Mouse (Mus musculus) CD4-positive, CD25-positive, alpha-beta regulatory T cell, adult 4 months (primary cell): ENCODE results near the gene Fbxl19. TPM values are rescaled to one million over a fixed set of nuclear protein-coding genes. Genes with fewer than 3 reads are reported as not detected.

Experiments
- ATAC-seq: one replicate; pipeline ENCODE4 v1.8.0; 2017
- polyA plus RNA-seq, 2 experiments: library from polyadenylated mRNA; unstranded; fragments of 100-300 nt; shearing (Covaris generic); gene quantifications; one replicate each; pipeline ENCODE4 v1.2.1; 2017

The Fbxl19 gene
- under 1 TPM; 0.12 to 0.62 TPM for polyA plus RNA-seq

DNA sequence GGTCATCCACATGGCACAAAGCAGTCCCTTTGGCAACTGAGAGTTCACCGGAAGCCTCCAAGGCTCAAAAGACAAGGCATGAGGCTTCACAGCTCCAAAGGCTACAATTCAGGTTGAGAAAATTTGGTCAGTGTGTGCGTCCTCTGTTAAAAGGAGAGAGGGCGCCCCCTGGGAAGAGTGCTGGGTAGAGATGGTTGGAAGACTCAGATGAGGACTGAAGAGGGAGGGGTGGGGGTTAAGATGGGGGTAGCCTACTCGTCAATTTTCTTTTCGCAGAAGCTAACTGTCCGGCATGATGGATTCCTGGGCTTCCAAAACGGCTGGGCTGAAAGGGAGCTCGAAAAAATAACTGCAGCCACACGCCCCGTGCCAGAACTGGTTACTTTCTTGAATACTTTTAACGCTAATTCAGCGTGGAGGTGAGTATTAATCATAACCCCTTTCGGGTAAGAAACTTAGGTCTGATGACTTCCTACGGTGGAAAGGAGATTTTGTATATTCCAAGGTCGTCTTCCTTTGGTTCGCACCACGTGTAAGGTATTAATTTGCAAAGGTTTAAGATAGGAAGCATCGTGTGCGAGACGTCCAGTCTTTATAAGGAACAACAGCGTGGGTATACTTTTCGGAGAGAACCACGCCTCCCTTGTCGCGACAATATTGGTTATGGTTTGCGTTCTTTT, at the start of gene Fbxl19:
Fbxl19 (plus strand) TSS at position 178 of the 680 bp plus-strand sequence.
- ATAC-seq: peak; percentile 6

- ATAC-seq: no peak
Observed at GRCm38 (mm10) chr7:127698986-127699385, 45.4 kb upstream of the Fbxl19 start.

- no peak for ATAC-seq
Observed at GRCm38 (mm10) chr7:127700712-127701331, 43.5 kb upstream of the Fbxl19 start.

DNA sequence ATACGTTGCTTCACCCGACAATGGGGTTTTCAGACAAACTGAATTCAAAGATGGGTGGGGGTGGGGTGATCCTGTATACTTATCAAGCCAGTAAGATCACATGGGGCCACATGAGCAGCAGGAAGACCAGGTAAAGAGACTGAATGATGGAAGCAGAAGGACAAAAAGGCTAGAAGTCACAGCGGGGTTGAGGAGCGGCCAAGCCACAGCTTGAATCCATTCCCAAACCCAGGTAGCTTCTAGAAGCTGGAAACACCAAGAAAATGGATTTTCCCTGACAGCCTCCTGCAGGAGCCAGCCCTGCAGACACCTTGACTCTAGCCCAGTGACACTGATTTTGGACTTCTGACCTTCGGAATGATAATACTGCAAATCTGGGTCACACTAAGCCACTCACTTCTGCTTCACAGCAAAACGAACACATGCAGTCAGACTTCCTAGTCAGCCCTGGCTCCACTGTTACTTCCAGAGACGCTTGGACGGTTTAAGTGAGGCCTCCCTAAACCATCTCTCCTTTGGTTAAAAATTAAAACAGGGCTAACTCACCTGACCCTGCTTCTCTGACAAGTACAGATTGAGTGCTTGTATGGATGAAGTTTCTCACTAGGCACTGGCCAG, 40.7 kb upstream of the Fbxl19 start:
- ATAC-seq: no peak

DNA sequence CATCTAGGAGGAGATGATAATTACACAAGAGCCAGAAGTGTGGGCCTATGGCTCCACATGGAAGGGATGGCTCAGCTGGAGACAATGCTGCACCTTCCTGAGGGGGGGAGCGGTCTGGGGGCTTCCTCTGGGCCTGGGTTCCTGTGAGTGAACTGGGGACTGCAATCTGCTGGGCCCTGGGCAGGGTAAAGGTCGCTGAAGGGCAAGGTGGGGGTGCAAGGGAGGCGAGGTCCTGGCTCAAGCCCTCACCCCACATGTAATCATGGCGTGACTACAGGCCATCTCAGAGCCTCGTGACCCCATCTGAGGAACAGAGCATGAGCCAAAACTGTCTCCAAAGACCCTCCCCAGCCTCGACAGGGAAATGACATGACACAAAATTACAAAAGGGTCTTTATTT, 39.7 kb upstream of the Fbxl19 start:
- ATAC-seq: no peak

DNA sequence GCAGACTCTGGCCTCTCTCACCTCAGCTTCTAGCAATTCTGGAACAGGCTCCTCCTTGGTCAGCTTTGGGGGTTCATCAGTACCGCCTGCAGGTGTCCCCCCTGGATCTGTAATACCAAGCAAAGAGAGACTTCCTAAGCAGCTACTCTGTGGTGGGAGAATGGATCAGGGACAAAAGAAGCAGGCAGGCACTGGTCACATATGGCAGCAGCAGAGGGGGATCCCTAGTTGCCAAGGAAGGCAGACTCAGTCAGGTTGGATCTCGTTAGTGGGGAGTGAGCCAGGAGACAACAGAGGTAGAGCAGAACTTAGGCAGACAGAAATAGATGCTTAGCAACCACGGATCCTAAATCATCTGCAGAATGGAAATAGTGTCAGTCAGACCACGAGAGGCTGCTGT, 38.6 kb upstream of the Fbxl19 start:
- no peak for ATAC-seq

DNA sequence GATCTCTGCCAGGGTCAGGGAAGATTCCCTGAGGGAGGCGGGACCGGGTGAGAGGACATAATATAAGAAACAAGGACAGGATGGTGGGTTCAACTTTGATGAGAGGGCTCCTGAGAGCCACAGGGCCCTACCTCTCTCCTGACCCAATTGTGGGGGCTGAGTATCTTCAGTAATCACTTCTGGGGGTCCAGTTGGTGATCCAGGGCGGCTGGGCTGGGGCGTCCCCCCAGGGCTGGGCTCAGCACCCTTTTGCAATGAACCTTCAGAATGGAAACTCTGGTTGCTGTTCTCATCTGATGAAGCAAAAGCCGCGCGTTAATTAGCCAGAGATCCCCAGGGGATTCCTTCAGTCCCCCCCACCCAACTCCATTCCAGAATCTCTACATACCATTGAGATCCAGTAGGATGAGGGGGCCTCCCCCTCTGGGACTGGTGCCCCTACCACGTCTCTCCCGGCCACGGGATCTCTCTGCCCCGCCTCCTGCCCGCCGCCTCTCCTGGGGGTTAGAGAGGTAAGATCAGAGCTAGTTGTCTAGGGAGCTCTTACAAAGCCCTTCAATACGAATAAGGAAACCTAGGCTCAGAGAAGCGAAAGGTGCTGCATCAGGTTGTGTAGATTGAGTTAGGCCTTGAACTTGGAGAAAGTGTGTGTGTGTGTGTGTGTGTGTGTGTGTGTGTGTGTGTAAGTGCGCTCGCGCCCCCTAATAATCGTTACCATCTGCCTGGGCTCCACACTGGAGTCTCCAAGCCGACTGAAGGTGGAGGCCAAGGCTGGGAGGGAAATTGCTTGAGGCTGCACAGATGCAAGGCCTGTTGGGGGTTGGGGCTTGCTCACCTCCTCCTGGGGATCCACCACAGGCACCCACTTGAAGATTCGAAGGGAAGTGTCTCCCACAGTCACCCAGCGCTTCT, 37.0 kb upstream of the Fbxl19 start:
- ATAC-seq: no peak

- ATAC-seq: peak; percentile 70
Observed at GRCm38 (mm10) chr7:127707957-127708206, 36.5 kb upstream of the Fbxl19 start.

DNA sequence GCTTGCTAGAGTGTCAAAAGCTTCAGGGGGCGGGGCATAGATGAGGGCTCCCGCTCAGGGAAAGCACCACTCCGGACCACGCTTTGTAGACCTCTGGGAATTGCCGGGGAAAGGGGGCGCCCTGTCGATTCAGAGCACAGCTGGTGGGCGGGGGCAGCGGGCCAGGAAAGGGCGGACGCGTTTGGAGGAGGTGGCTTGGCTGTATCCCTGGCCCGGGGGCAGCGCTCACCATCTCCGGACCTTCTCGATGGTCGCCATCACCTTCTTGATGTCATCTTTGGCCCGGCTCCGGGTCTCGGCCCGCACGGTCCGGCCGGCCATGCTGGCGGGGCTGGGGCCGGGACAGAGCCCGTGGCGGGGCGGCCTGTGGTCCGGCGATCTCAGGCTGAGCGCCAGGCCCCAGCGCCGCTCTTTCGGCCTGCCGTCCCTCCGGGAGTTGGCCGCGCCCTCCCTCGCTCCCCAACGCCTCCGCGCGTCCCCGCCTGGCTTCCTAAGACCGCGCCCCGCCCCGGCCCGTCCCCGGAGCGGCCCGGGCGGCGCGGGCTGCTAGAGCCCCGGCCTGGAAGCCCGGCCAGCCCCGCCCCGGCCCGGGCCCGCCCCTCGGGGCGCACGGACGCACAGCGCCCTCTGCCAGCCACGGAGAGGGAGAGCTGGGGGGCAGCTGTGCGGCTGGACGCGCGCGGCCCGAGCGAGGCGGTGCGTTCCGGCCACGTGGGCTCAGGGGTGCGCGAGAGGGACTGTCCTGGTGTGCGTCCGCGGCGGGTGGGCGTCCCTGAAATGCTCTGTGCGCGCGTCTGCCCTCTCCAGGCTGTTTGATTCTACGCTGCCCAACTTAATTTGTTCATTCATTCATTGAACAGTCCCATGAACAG, 35.9 kb upstream of the Fbxl19 start, which contains the start of gene Bcl7c:
Bcl7c (minus strand) TSS at position 727 of the 872 bp plus-strand sequence.
- peak; percentile 77 for ATAC-seq

DNA sequence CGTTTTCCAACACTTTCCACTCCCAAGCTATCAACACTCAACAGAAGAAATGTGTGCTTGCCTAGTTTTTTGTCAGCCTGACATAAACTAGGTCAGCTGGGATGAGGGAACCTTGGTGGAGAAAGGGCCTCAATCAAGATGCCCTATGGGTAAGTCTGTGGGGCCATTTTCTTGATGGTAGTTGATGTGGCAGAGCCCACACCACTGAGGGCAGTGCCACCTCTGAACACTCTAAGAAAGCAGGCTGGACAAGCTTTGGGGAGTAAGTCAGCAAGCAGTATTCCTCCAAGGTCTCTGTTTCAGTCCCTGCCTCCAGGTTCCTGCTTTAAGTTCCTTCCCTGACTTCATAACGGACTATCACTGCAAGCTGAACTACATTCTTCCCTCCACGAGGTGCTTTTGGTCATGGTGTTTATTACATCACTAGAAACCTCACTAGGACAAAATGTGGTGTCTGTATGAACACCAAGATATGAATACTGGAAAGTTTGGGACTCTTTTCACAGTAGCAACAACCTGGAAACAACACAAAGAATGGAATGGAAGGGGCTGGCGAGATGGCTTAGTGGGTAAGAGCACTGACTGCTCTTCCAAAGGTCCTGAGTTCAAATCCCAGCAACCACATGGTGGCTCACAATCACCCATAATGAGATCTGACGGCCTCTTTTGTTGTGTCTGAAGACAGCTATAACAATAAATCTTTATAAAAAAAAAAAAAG, 34.9 kb upstream of the Fbxl19 start:
- ATAC-seq: no peak

DNA sequence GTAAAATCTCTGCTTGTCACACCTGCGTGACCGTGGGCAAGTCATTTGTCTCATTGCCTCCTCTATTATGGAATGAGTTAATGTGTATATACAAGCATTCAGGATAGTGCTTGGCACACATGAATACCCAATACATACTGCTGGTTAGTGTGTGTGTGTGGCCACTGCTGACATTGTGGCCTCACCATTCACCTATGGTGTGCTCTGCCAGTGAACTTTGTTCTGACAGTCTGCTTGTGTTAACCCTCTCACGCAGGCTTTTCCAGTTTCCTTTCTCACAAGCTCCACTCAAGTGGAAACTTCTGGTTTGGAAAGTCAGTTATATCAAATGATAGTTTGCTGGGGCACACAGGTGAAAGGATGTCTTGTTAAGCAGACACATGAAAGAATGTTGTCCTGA, 33.3 kb upstream of the Fbxl19 start:
- ATAC-seq: no peak

DNA sequence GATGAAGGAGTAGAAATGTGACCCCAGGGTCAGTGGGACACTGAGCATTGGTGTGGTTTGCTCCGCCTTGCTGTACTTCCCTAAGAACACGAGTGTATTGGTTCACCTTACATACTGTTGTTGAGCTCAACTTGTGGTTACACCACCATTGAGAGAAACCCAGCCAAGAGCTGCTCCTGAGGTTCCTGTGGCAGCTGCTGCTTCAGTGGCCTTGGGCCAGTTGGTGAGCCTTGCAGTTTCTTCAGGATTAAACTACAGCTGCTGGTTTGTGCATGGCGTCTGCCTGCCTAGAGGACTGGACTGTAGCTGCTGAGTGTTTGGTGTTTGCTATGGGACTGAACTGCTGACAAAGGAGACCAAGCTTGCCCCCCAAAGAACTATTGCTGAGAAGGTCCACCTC, 32.9 kb upstream of the Fbxl19 start:
- ATAC-seq: no peak

- no peak for ATAC-seq
Observed at GRCm38 (mm10) chr7:127712461-127713385, 31.6 kb upstream of the Fbxl19 start, which contains the start of gene Ctf1. Gene Ctf1, plus strand, starts transcription at chr7:127712736.

DNA sequence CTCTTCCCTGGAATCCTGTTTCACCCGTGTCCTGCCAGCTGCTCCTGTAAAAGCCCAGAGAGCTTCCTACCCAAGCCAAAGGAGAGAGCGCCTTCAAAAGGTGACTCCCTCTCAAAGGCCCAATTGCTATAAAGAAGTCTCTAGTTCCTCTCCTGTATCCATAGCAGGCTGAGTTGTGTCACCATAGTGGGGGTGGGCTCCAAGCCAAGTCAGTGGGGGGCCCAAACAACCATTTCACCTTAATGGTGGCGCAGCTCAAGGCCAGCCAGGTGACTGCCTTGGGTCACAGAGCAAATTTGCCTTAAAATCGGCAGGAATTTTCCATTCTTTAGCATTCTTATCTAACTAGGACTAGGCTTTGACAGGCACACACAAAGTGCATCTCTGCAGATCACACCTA, 29.5 kb upstream of the Fbxl19 start:
- no peak for ATAC-seq

DNA sequence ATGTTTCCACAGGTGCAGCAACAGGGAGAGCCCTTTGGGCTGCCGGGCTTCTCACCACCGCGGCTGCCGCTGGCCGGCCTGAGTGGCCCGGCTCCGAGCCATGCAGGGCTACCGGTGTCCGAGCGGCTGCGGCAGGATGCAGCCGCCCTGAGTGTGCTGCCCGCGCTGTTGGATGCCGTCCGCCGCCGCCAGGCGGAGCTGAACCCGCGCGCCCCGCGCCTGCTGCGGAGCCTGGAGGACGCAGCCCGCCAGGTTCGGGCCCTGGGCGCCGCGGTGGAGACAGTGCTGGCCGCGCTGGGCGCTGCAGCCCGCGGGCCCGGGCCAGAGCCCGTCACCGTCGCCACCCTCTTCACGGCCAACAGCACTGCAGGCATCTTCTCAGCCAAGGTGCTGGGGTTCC, 27.4 kb upstream of the Fbxl19 start:
- ATAC-seq: no peak

DNA sequence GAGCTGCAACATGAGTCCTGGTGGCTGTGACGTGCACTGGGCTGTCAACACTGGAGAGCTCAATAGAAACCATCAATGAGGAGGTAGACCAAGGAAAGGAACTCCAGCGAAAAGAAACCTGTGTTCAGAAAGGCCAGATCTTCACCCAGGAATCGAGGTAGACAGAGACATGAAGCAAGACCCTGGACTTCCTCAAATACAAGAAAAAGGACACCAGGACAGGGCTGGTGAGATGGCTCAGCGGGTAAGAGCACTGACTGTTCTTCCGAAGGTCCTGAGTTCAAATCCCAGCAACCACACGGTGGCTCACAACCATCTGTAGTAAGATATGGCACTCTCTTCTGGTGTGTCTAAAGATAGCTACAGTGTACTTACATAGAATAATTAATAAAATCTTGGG, 26.0 kb upstream of the Fbxl19 start:
- no peak for ATAC-seq

DNA sequence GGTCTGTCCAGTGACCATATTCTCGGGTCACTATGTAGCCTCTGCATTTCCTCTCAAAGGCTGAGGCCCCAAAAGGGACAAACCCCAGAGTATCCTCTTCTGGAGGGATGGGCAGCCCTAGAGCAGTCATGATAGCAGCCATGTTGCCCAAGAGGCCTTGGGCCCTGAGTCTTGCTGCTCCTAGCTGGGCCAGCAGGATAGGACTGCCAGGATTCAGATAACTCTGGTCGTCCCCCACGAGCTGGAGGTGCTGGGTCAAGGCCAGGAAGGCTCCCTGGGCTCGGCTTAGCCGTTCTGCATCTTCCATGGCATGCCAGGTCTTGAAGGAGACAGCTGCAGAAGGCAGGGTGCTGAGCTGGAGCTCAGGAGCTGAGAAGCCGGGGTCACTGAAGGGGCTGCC, 25.1 kb upstream of the Fbxl19 start:
- no peak for ATAC-seq

- ATAC-seq: no peak
Observed at GRCm38 (mm10) chr7:127725490-127725889, 18.9 kb upstream of the Fbxl19 start.

DNA sequence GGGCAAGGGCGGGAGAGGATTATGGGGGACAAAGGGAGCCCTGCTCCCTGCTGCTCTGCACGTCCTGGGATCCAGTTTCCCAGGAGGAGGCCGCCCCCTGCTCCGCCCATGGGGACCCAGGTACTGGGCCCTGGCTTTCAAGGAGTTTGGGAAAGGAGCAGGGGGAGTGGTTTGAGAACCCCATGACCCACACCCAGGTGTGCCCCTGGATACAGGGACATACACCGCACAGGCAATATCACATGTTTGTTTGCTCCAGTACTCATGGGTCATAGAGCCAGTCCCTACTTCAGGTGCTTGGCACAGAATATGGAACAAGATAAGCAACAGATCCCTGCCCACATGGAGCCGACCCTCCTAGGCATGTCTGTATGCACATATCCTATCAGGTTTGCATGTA, 18.4 kb upstream of the Fbxl19 start:
- ATAC-seq: no peak

GRCm38 (mm10) chr7:127727898-127728297, 16.4 kb upstream of the Fbxl19 start:
- no peak for ATAC-seq
